Mouse (Mus musculus): Measurements from ENCODE around the gene Zc3h12a. TPM values are rescaled to one million over a fixed set of nuclear protein-coding genes. Genes with fewer than 3 reads are reported as not detected.
A peak's percentile ranks its signal among the peaks of the same experiment; 100 is the strongest.

Zc3h12a gene
- polyA plus RNA-seq, 1 experiment from 2014 or later = 0.15 TPM

DNA sequence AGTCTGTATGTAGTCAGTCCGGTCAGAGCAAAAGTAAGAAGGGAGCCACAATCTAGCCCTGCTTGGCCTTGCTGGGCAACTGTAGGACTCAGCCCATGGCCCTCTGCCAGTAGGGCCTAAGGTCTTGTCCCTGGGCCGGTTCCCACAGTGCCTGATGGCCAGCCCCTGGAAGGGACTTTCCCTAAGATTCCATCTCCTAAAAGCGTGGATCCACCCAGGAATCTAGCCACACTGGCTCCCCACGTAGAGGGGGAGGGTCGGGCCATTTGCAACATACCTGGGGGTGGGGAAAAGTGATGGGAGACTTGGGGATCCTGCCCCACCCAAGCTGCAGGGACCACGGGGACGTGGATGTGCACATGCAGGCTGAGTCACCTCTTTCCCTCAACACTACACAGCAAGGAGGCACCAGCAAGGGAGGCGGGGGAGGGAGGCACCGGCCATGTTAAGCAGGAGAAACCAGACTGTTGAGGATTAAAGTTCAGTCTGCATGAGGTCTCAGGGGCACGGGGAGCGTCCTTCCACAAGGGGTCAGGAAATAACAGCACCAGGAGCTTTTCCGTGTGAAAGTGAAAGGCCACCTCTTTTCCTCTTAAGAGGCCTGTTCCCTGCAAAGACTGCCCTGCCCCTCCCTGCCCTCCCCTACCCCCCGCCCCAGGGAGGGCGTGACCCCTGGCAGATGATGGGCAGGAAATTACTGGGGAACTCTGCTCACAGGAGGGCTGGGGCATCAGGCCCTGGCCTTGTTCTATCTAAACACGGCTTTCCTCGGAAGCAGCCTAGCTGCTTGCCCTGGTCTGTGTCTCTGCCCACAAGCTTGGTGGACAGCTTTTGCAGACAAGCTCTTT is 5.0 kb downstream of the Zc3h12a start:
- peaks cover 16% of the 10 kb centered on the region for H3K27me3 ChIP-seq (replicated peaks)
- no peak overlapping the region for H3K4me3 ChIP-seq
- H3K4me1 ChIP-seq = peaks cover 10% of the 10 kb centered on the region
- no peaks in the 10 kb centered on the region for H3K9me3 ChIP-seq
- H3K4me2 ChIP-seq = no peak overlapping the region
- no peak for ATAC-seq (replicated peaks)
- 17% methylated on average over 16 of the region's 16 CpGs for WGBS
- H3K27ac ChIP-seq = no peak overlapping the region
- no peaks in the 10 kb centered on the region for H3K36me3 ChIP-seq (replicated peaks)
- H3K9ac ChIP-seq = no peak overlapping the region

GRCm38 (mm10) chr4:125119721-125120120 is 7.9 kb downstream of the Zc3h12a start:
- Histone ChIP-seq H3K4me3 (no peak overlapping the region), H3K4me1 (peaks cover 11% of the 10 kb centered on the region), H3K36me3 (replicated peaks) (no peaks in the 10 kb centered on the region), H3K9ac (no peak overlapping the region), H3K27ac (no peak overlapping the region), H3K9me3 (no peaks in the 10 kb centered on the region), H3K27me3 (replicated peaks) (no peaks in the 10 kb centered on the region), H3K4me2 (no peak overlapping the region)
- 92% methylated on average over 11 of the region's 11 CpGs for WGBS
- ATAC-seq (replicated peaks) = no peak

- Histone ChIP-seq H3K4me2 (no peak overlapping the region), H3K27me3 (replicated peaks) (no peaks in the 10 kb centered on the region), H3K9ac (no peak overlapping the region), H3K4me3 (no peak overlapping the region), H3K36me3 (replicated peaks) (no peaks in the 10 kb centered on the region), H3K9me3 (no peaks in the 10 kb centered on the region), H3K27ac (no peak overlapping the region), H3K4me1 (peaks cover 12% of the 10 kb centered on the region)
- no peak for ATAC-seq (replicated peaks)
- WGBS = 31% methylated on average over 10 of the region's 10 CpGs
Observed at GRCm38 (mm10) chr4:125119070-125119469, 8.6 kb downstream of the Zc3h12a start.

GRCm38 (mm10) chr4:125117902-125118320 is 9.7 kb downstream of the Zc3h12a start:
- Histone ChIP-seq H3K4me1 (peaks cover 10% of the 10 kb centered on the region), H3K27ac (no peak overlapping the region), H3K9ac (no peak overlapping the region), H3K4me2 (no peak overlapping the region), H3K36me3 (replicated peaks) (no peaks in the 10 kb centered on the region), H3K27me3 (replicated peaks) (no peaks in the 10 kb centered on the region), H3K9me3 (no peaks in the 10 kb centered on the region), H3K4me3 (no peak overlapping the region)
- ATAC-seq (replicated peaks) = no peak
- 80% methylated on average over 7 of the region's 7 CpGs for WGBS

- no peaks in the 10 kb centered on the region for H3K9me3 ChIP-seq
- no peak overlapping the region for H3K4me2 ChIP-seq
- ATAC-seq (replicated peaks) = no peak
- H3K4me1 ChIP-seq = peaks cover 7% of the 10 kb centered on the region; the same call in 1 of the 2 replicates
- H3K27me3 ChIP-seq (replicated peaks) = no peaks in the 10 kb centered on the region
- no peaks in the 10 kb centered on the region for H3K36me3 ChIP-seq (replicated peaks)
- H3K9ac ChIP-seq = no peak overlapping the region
- no peak overlapping the region for H3K4me3 ChIP-seq
- no peak overlapping the region for H3K27ac ChIP-seq
- WGBS = 74% methylated on average over 13 of the region's 13 CpGs
Observed at GRCm38 (mm10) chr4:125116929-125117328, 10.7 kb downstream of the Zc3h12a start.

DNA sequence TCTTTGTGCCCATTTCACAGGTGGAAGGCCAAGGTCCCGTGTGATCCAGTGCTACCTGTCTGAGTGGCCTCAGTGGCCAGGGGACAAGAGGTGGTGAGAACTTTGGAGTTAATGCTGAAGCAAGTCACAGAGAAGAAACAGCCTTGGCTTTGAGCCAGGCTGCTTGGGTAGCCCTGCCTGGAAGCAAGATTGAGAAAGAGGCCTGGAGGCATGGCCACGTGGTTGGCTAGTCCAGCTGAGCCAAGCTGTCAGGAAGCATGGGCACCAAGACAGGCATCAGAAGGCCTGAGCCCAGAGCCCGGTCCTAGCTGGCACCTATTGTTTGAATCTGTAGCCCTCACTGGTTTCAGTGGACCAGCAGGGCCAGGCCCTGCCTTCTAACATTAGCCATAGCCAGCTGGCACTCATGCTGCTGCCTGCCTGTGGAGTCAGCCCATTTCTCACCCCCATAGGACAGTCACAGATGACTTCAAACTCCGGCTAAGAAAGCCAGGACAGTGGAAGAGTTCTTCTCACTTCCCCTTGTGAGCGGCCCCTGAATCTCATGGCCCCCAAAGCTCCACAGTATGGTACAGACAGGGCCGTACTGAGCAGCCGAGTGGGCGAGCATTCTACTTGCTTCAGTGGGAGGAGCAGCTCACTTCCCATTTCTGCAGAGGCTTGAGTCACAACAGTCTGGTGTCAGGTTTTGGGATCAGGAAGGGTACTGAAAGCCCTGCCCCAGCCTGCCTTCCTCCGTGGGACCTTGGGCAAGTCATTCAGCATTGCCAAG is 11.4 kb downstream of the Zc3h12a start:
- Histone ChIP-seq H3K27ac (no peak overlapping the region), H3K9me3 (no peaks in the 10 kb centered on the region), H3K36me3 (replicated peaks) (0 out of 2 replicates have a peak, but pooled peaks cover 5% of the 10 kb centered on the region), H3K4me1 (peaks cover 7% of the 10 kb centered on the region; the same call in 1 of the 2 replicates), H3K9ac (no peak overlapping the region), H3K4me3 (no peak overlapping the region), H3K4me2 (no peak overlapping the region), H3K27me3 (replicated peaks) (no peaks in the 10 kb centered on the region)
- ATAC-seq (replicated peaks) = no peak
- WGBS = 65% methylated on average over 9 of the region's 9 CpGs

DNA sequence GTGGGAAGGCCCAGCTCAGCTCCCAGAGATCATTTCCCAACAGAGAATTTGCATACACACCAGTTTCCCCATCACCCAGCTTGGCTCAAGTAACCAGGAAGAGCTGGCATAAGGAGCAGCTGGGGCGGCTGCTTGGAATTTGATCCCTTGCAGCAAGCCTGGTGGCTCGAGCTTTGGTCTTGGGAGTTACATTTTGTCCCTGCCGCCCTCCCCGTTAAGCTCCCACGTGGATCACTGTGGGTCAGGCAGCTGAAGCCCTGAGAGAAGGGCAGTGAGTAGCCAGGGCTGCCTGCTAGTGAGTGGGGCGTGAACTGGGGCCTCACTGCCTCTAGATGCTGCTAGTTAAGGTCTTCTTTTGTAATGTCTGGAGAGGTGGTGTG is 11.9 kb downstream of the Zc3h12a start:
- no peak overlapping the region for H3K4me3 ChIP-seq
- 51% methylated on average over 6 of the region's 6 CpGs for WGBS
- no peak overlapping the region for H3K4me2 ChIP-seq
- peaks cover 7% of the 10 kb centered on the region; the same call in 1 of the 2 replicates for H3K4me1 ChIP-seq
- no peak overlapping the region for H3K9ac ChIP-seq
- no peak for ATAC-seq (replicated peaks)
- H3K27ac ChIP-seq = no peak overlapping the region
- H3K36me3 ChIP-seq (replicated peaks) = 0 out of 2 replicates have a peak, but pooled peaks cover 8% of the 10 kb centered on the region
- H3K27me3 ChIP-seq (replicated peaks) = no peaks in the 10 kb centered on the region
- H3K9me3 ChIP-seq = no peaks in the 10 kb centered on the region

- Histone ChIP-seq H3K27ac (no peak overlapping the region), H3K4me1 (peaks cover 7% of the 10 kb centered on the region; the same call in 1 of the 2 replicates), H3K36me3 (replicated peaks) (peaks cover 13% of the 10 kb centered on the region; the same call in 1 of the 2 replicates), H3K27me3 (replicated peaks) (no peaks in the 10 kb centered on the region), H3K9me3 (no peaks in the 10 kb centered on the region), H3K9ac (no peak overlapping the region), H3K4me3 (no peak overlapping the region), H3K4me2 (no peak overlapping the region)
- ATAC-seq (replicated peaks) = 0 out of 2 replicates have a peak, but pooled peaks have one; percentile 7
- 74% methylated on average over 4 of the region's 4 CpGs for WGBS
Observed at GRCm38 (mm10) chr4:125115081-125115480, 12.6 kb downstream of the Zc3h12a start.

DNA sequence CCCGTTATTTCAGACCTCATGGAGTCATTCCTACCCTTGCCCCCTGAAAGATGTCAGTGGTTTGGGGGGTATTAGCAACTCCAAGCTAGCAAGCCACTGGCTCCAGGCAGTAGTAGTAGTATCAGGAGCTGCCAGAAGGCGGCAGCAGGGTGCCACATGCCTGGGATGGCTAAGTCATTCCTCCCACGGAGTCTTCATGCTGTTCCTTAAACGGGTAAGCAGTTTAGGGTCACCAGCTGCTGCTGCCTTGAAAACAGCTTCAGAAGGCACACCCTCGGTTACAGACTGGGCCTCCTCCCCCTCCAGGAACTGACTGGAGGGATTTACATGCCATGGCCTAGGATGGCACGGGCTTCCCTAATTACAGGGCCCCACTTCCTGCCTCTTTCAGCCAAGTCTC is 13.0 kb downstream of the Zc3h12a start:
- ATAC-seq (replicated peaks) = peak; percentile 40; the same call in 1 of the 2 replicates
- peaks cover 7% of the 10 kb centered on the region; the same call in 1 of the 2 replicates for H3K4me1 ChIP-seq

GRCm38 (mm10) chr4:125105354-125105753 is 22.3 kb downstream of the Zc3h12a start:
- ATAC-seq (replicated peaks) = no peak
- H3K9ac ChIP-seq = no peak overlapping the region
- no peaks in the 10 kb centered on the region for H3K4me1 ChIP-seq
- H3K36me3 ChIP-seq (replicated peaks) = peaks cover 38% of the 10 kb centered on the region
- H3K9me3 ChIP-seq = no peaks in the 10 kb centered on the region
- 91% methylated on average over 9 of the region's 9 CpGs for WGBS
- H3K4me2 ChIP-seq = no peak overlapping the region
- H3K27me3 ChIP-seq (replicated peaks) = no peaks in the 10 kb centered on the region
- H3K27ac ChIP-seq = no peak overlapping the region
- H3K4me3 ChIP-seq = no peak overlapping the region

More for the DNA sequence above, 13.0 kb downstream of the Zc3h12a start:
- Histone ChIP-seq H3K9me3 (no peaks in the 10 kb centered on the region), H3K27me3 (replicated peaks) (no peaks in the 10 kb centered on the region), H3K4me2 (no peak overlapping the region), H3K9ac (no peak overlapping the region), H3K4me3 (no peak overlapping the region), H3K27ac (no peak overlapping the region), H3K36me3 (replicated peaks) (peaks cover 16% of the 10 kb centered on the region; the same call in 1 of the 2 replicates)
- 8% methylated on average over 6 of the region's 6 CpGs for WGBS

GRCm38 (mm10) chr4:125101334-125101733 is 26.3 kb downstream of the Zc3h12a start:
- 0 out of 2 replicates have a peak, but pooled peaks cover 3% of the 10 kb centered on the region for H3K4me1 ChIP-seq
- H3K9me3 ChIP-seq = no peaks in the 10 kb centered on the region
- 64% methylated on average over 13 of the region's 13 CpGs for WGBS
- peaks cover 27% of the 10 kb centered on the region for H3K36me3 ChIP-seq (replicated peaks)
- H3K9ac ChIP-seq = no peak overlapping the region
- H3K4me2 ChIP-seq = no peak overlapping the region
- ATAC-seq (replicated peaks) = no peak
- H3K4me3 ChIP-seq = no peak overlapping the region
- no peaks in the 10 kb centered on the region for H3K27me3 ChIP-seq (replicated peaks)
- no peak overlapping the region for H3K27ac ChIP-seq

DNA sequence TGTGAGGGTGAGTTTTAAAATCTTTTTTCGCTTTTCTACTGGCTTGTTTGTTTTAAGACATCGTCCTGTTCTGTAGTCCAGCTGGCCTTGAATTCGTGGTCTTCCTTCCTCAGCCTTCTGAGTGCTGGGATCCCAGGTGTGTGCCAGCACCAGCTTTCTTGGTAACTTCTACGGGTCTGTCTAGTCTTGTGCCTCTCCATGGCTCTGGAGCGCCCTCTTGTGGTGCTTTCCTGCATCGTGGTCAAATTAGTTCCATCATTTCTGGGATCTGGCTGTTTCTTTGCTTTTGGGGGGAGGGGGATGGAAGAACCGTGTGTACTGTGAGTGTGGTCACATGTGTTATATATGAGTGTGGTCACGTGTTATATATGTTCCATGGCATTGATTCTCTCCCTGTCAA is 28.2 kb downstream of the Zc3h12a start:
- H3K27me3 ChIP-seq (replicated peaks) = no peaks in the 10 kb centered on the region
- WGBS = 11% methylated on average over 8 of the region's 8 CpGs
- no peak overlapping the region for H3K4me3 ChIP-seq
- no peak overlapping the region for H3K9ac ChIP-seq
- peaks cover 14% of the 10 kb centered on the region for H3K36me3 ChIP-seq (replicated peaks)
- H3K9me3 ChIP-seq = no peaks in the 10 kb centered on the region
- no peak overlapping the region for H3K27ac ChIP-seq
- no peak overlapping the region for H3K4me2 ChIP-seq
- peak; percentile 52; the same call in 1 of the 2 replicates for ATAC-seq (replicated peaks)
- H3K4me1 ChIP-seq = 0 out of 2 replicates have a peak, but pooled peaks cover 3% of the 10 kb centered on the region

All from midbrain, embryonic 15.5 days (tissue).